Mouse (Mus musculus) spleen, postnatal 10 days (tissue): ENCODE measurements at regions not wholly inside any gene's neighbourhood (a gene's known extent, or its start where the extent isn't known, plus 50 kb on each side); places are given as distances from the start of the nearest gene placed in this dataset.

Experiments used
- DNase-seq, 2 experiments: peaks; one replicate each; pipeline ENCODE4 v3.0.0; 2021 to 2022; ENCODE audit warnings: low spot score in 2 of 2

DNA sequence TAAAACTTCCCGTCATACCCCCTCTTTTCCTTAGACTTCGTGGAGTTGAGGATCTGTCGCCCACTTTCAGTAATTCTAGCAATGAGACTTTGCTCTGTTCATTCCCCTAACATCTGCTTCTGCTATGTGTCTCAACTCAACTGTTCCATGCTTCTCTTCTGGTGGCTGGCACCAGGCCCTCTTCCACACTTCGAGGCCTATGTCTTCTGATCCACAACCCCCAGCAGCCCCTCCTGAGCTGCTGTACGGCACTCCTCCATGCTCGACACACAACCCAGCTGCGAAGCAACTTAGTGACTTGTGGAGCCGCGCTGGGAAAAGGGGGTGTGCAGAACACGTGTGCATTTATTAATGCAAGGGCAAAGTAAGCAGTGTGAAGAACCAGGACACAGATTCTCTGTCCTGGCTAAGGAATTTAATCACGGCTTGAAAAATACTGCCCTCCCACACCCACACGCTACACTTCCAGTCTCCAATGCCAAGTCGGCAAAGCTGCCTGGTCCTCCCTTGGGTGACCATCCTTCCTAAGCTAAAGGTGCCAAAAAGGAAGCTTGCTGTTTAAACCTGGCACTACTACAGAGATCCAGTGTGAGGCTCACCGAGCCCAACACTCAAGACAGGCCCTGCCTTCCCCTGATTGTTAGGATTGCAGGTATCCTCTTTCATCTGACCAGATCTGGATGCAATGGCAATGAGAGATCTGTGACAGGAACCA, 220.8 kb upstream of the Cdh5 start:
- DNase-seq = no peak

DNA sequence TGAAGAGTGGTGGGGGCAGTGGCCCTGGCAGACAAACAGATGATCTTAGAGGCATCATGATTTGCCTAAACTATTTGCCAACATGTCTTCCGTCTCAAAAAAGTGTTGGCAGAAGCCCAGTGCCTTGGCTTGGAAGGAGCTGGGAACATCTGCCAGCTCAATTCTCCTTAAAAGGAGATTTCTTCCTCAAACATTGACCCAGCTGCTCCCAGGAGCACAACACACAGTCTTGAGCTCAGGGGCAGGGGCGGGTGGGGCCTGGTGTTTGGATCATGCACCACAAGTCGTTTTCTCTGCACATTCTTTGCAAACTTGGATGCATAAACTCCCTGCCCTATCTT, 220.3 kb upstream of the Cdh5 start:
- no peak for DNase-seq

DNA sequence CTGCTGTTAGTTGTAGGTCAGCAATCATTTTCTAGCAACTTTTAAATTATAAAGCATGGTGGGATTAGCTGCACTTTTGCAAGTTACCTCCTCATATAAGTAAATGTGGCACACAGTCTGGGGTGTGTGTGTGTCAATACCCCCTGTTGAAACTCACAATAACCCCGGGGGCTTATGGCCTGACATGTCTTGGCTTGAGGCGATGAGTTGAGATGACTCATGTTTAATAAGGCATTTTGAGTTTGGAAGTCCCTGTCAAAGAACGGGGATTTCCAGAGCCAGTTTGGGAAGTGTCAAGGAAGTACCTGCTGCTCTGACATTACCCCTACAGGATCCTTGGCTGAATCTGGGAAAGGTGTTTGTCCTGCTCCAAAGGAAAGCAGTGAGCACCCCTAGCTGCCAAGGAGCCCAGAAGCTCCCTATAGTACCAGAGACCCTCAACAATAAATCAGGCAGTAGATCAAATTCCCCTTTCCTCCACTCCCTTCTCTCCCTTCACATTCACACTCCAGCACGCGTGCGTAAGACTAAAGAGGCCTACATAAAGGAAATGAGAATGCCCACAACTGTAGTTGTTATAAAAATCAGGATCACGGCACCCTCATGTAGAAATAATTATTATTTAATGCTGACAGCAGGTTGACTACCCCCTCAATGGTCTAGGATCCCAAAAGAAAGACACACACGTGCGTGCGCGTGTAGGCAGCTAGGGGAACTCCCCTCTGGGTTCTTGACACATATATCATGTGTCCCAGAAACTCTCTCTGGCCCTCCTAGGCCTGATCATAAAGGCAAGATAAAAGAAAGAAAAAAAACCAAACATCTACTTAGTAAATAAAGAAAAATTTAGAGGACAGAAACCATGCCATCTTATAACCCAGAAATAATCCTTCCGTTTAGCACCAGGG, 216.3 kb upstream of the Cdh5 start:
- no peak for DNase-seq

DNA sequence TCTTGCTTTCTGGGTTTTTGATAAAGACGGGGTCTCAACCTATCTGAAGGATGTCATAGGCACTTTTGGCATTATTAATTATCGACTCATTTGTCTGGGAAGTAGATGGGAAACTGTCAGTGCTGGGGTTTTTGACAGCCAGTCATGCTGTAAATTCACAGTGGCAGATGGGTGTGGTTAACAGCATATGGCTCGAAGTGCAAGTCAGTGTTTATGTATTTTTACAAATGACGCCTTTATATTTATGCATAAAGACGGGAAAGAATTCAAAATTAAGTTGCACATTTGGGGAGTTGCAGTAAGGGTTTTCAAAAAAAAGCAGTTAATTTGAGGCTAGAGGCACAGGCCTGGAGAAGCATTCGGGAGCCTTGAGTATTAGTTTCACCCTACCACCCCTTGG, 206.8 kb upstream of the Cdh5 start:
- no peak for DNase-seq

DNA sequence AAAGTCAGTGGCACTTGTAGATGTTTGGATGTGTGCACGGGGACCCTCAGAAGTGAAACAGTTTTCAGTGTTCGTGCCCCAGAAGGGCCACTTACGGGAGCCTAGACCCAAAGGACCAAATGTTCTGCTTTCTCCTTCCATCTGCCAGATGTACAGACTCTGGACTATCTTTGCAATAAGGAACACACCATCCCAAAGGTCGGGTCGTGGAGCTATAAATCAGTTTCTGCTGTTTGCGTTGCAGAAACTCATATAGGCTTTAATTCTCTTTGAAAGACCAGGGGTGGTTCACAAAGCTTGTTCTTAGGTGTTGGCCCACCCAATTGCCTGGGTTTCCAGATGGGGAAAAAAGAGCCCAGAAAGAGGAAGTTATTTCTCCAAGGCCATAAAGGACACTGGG, 206.3 kb upstream of the Cdh5 start:
- DNase-seq = no peak

DNA sequence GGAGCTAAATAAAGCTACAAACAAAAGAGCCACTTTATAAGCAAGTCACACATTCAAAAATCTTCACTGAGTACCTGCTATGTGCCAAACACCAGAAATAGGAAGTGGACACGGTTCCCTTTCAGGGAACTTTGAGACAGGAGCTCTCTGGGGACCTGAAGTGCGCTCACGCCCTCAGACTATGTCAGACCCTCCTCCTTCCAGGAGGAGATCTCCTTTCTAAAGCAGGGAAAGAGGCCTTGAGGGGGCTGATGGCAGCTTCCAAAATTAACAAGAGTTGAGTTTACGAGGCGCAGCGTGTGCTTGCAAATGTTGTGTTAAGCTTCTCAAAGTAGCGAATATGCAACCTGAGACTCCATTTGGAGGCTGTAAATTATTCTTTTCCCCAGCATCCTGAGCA, 204.0 kb upstream of the Cdh5 start:
- no peak for DNase-seq

DNA sequence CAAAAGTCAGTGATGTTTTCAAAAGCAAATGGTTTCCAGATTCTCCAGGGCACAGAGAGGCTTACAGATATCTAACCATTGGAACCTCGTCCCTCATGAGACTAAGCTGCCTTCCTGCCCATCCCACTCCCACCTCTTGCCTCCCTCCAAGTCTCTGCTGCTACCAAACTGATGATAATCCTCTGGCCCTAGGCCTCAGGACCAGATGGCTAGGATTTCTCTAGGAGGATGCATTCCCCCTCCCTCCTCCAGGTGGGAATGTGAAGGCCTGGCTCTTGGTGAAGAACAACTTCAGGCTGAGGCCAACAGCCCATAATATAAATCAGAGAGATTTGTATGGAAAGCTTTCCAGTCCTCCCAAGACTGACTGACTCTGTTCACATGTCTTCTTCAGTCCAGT, 198.9 kb upstream of the Cdh5 start:
- no peak for DNase-seq

DNA sequence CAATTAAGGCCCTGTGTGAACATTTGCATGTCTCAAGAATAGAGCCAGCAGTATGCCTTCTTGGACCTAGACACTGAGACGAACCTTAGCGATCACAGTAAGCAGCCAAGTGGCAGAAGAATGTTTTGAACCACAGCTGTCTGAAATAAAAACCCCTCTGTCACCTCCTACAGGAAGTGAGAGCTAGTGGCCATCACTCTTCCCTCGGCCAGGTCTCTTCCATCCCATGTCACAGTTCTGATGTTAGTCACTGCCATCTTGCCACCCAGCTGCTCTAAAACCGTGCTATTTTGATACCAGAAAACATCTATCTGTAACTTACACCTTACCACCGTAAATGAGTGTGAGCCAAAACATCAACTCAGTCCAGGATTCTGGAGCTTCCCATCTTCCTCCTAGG, 197.8 kb upstream of the Cdh5 start:
- DNase-seq = no peak

DNA sequence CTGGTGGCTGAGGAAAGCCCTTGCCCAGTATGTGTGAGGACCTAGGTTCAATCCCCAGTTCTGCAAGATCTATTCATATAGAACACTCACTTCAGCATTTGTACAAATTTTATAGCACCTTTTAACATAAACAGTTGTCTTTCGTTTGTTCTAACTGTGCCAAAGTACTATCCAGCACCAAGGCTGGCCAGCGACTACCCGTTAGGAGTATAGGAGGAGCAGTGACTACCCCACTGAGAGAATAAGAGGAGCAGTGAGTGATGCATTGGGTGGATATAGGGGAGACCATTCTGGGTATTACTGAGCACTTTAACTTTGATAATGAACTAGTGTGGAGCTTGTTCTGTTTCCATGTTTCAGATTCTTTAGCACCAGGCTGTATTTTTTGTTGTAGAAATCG, 193.8 kb upstream of the Cdh5 start:
- no peak for DNase-seq

DNA sequence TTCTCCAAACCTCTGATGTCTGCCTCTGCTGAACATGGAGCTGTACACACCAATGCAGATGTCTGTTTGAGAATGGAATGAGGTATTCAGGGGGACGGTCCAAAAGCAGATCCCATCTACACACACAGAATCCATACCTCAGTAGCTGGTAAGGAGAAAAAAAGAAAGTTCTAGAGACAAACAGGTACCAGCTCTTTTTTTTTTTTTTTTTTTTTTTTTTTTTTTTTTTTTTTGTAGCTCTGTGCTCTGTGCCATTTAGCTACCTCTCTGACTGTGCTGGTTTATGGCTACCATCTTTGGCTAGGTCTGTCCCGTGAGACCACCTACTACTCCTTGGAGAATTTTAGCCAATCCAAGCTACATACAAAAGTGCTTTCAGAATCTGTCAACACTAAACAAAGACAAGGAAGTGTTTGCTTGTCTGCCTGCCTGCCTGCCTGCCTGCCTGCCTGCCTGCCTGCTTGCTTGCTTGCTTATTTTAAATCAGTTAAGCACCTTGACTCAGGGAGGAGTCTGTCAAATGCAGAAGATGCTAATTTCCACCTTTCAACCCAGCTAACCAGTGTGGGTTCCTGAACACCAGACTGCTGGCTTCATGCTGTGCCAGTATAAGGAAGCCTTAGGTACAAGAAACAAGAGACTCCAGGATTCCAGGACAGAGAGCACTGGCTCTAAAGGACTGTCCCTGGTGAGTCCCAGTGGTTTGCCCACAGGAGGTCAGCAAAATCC, 190.0 kb upstream of the Cdh5 start:
- DNase-seq = no peak

DNA sequence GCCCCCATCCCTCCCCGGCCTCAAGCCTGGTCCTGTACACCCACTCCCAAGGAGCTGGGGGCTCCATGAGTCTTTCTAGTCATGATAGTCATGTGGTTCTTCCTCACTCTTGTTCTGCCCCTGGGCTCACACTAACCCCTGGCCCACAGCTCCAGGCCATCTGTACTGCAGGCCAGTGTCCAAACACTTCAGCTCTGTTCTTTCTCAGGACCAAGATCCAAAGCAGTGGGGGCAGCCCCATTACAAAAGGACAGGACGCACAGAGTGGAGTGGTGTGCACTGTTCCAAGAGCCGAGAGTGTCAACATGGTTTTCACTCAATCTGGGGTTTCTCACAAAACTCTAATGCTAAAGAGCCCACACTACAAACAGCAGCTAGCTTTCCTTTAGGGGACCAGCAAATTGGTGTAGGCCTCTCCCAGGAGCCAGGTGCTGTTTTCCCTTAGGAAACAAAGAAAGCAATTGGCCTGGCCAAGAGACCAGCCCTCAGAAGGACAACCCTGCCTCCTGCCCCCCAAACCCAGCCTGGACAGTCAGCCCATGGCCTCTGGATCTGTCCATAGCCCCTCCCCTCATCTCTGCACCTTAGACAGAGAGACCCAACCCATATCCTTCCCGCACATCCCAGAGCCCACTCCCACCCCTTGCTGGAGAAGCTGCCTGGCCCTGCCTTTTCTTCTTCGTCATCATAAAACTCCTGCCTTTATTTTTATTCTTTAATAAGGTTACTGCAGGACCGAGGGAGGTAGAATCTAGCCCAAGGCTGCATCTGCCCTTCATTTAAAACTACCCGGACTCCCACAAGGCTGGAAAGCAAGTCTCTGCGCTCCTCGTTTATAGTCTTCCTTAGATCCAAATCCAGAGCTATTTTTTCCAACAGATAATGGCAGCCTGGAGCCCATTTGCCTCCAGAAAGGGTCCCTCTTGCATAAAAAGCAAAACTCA, 188.2 kb upstream of the Cdh5 start:
- DNase-seq = no peak

DNA sequence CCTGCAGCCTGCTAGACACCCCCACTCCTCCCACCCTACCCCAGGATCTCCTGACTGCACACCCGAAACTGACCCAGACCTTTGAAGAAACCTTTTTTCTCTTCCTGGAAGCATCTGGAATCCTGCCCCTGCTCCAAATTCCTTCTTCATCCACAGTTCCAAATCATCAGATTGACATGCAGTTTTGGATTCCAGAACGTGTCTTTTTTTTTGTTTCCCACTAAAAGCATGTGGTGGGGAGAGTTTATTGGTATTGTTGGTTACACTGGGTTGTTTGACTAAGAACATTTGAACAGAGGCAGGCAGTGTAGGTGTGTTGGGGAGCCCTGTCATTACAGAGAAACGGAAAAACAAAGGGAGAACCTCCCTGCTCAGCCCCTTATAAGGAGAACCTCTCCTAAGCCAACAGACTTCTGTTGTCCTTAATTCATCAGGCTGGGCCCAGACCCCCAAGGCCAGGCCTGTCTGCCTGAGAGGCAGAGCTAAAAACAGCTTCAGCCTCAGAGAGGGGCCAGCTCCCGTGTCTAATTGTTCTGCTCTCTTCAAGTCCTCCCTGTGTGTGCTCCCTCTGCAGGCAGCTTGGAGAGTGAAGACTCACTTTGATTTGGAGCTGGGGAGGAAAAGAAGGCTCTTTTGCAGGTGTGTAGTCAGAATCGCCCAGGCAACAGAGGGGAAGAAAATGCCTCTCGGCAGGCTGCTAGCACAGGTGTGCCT, 187.3 kb upstream of the Cdh5 start:
- DNase-seq = no peak

DNA sequence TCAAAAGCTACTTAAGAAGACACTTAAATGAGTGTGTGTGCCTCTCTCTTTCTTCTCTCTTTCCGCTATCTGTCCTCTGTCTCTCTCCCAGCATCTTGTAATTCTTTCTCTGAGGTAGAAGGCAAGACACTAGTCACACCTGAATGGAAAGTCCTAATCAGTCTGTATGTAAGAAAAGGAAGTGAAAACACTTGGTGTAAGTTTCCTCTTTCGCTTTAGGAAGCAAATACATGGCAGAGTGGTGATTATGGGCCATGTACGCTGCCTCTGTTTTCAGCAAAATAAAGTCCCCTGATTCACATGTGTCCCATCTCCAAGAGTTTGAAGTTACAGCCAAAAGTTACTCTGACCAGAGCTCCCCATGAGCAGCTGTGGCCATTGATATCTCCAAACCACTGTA, 182.1 kb upstream of the Cdh5 start:
- DNase-seq = no peak

DNA sequence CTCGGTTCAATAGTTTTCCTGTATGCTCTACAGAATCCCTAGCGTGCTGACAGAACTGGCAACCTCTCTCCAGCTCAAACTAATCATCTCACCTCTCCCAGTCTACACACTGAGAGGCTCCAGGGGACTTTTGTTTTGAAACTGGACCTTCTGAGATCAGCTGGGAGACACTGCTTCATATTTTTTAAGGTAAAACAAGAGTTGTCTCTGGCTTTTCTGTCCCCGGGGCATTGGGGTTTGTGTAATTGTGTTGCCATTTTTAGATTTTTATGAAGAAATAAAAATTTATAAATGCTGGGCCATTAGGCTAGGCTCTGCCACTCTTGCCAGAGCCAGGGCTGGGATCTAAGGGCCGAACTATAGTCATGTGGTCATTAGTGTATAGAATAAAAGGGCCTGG, 179.8 kb upstream of the Cdh5 start:
- DNase-seq = no peak

DNA sequence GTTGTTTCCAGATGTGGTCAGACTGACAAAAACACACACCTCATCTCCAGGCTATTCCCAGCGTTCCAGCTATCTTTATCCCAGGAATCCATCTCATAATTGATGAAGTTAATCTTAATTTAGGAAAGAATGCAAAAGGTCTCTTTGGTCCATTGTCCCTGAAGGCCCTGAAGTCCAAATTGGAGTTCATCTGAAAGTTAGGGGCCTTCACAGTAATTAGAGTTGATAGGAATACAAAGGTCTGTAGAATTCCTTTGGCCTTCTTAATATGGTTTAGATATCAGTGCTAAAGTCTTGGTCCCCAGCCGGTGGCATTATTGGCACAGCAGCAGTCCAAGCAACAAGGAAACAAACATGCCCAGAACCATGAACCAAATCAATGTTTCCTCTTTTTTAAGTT, 178.7 kb upstream of the Cdh5 start:
- DNase-seq = no peak

DNA sequence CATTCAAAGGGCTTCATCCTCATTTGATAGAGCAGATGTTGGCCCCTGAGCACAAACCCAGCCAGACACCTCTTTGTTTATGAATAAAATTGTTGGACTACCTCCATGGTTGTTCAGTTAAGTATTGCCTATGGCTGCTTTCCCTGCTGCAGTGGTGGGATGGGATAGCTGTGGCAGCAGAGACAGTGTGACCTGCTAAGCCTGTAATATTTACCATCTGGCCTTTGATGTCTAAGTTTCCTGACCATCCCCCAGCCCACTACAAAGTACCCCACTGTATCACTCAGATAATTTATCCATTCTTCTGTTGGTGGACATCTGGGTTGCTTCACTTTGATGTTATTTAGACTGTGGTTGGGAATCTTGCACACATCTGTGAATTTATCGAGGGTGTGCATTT, 168.7 kb upstream of the Cdh5 start:
- no peak for DNase-seq

DNA sequence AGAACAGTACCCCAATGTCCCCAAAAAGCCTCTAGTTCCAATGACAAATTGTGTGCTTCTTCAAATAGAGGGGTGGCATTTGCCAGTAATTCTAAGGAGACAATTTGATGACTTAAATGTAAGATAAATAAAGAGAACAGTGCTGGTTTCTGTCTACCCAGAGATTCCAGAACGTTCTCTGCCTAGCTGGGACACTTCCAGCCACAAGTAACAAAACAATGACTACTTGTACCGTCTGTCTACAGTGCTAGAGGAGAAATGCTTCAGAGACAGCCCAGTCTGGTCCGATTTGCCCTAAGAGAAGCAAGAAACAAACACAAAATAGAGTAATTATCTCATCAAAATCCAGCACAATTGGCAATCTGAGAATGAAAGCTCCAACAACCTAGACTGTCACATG, 164.9 kb upstream of the Cdh5 start:
- no peak for DNase-seq

DNA sequence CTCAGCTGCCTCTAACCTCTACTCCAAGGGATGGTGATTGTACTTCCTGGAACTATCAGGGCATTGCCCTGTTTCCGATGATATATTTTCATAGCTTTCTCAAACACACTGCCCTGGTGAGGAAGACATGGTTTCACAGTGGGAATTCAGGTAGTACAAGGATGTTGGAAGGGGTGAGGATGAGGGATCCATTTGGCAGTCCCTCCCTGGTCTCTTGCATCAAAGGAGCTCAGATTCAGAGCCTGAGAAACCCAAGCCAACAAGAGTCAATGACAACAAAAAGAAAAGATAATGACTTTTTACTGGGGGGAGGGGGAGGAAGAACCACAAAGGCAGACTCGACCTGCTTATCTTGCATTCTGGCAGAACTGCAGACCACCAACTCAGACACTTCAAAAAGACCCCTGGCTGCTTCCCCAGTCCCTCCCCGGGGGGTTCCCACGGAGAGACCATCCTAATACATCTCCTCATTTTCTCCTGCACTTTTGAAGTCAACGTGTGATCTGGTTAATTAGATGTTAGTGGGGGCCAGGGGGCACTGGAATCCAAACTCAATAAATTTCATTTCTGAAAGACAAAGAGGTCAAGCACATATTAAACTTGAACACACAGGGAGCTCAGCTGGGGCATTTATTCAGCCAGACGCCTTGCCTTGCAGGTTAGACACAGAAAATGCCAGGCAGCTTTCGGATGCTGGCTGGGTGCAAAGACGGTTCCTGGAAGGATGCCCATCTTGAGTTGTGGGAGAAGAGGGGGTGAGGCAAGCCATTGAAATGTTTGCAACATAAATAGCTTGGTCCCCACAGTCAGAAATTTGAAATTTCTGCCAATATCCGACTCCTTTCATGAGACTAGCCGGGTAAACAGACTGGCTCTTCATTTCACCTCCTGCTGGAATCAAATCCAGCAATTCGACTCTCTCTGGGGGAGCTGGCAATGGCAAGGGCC, 162.9 kb upstream of the Cdh5 start:
- DNase-seq = no peak

DNA sequence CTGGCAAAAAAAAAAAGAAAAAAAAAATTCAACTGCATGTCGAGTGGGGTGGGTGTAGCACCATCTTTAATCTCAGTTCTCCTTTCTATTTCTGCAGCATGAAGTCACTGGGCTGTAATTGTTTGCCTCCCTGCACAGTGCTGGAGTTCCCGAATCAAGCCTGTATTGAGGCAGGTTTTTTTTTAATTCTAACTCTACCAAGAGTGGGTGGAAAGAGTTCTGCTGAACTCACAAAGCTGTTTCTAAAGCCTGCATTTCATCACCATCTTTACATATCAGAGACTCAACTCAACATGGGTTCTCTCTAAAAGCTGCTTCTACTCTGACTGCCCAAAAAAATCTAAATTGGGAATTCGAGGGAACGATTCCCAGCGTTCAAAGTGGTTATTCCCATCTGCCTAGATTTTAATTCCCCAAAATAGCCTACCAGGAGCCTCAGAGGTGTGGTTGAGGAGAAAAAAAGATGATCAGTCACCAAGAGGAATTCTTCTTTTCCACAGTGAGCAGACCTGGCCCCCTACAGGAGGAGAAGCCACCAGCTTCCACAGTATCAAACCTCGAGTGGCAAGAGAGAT, 160.4 kb upstream of the Cdh5 start:
- no peak for DNase-seq

DNA sequence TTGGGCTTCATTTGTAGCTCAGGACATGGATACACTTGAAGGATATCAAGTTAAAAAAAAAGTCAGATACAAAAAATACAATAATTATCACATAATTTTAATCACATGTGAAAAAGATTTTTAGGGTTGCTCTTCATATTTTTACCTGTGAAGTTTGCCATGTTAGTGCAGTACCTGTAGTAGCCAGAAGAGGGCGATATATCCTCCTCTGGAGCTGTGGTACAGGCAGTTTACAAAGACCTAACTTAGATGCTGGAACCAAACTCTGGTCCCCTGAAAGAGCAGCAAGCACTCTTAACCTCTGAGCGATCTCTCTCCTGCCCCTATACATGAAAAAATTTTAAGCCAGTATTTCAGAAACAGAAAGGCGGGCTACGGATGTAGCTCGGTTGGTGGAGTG, 153.0 kb upstream of the Cdh5 start:
- no peak for DNase-seq
